Mouse (Mus musculus) layer of hippocampus, adult 18-20 months (tissue): ENCODE results near the gene Krt9. TPM values are rescaled to one million over a fixed set of nuclear protein-coding genes. Genes with fewer than 3 reads are reported as not detected.
"Not testable (repeated sequence)": the region's sequence is repeated elsewhere in the genome, so short reads cannot be mapped to it uniquely, and the experiment has no call there.

Source experiments
- DNase-seq, 2 experiments: peaks; one replicate each; pipeline ENCODE4 v3.0.0; 2022; ENCODE audit warnings: low spot score in 2 of 2
- long read RNA-seq: library from polyadenylated mRNA; stranded (forward); transcript quantifications from one replicate; pipeline ENCODE4 v2.0.0, GENCODE M21; 2021
- total RNA-seq, 2 experiments: library from RNA; stranded (reverse); gene quantifications; 2 replicates each; pipeline ENCODE4 v1.2.3; 2021

Krt9 gene
- total RNA-seq = 1 to 10 TPM; 3.8 to 4.4 TPM
- long read RNA-seq = 0 reads

GRCm38 (mm10) chr11:100192992-100193391 lies at the start of gene Krt9:
Gene Krt9 (minus strand): TSS chr11:100193246.
- DNase-seq = peak; percentile 35 to 46

DNA sequence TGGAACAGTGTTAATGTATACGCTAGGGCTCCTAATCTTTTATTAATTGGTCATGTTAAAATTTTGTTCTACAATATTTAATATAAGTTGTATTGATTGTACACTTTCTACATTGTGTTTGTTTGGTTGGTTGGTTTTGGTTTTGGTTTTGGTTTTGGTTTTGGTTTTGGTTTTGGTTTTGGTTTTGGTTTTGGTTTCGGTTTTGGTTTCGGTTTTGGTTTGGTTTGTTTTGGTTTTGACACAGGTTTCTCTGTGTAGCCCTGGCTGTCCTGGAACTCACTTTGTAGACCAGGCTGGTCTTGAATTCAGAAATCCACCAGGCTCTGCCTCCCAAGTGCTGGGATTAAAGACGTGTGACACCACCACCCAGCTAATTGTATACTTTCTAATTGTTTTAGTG lies 47.2 kb upstream of the Krt9 start:
- DNase-seq = not testable (repeated sequence)

DNA sequence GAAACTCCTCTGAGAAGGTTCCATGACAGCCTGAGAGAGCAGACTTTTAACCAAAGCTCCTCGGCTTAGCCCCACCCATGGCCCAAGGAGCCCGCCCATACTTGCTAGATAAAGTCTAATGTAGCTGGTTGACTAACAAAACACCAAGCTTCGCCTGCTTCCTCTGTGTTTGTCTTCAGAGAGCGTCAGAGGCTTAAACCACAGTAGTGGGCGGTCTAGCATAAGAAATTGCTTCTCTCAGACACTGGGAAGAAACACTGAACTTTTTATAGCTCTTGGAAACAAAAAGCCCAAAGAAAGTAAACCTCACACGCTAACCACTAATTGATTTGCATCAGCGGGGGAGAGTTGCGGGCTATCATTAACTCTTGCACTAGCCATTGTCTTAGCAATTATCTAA lies 28.7 kb upstream of the Krt9 start:
- no peak for DNase-seq

DNA sequence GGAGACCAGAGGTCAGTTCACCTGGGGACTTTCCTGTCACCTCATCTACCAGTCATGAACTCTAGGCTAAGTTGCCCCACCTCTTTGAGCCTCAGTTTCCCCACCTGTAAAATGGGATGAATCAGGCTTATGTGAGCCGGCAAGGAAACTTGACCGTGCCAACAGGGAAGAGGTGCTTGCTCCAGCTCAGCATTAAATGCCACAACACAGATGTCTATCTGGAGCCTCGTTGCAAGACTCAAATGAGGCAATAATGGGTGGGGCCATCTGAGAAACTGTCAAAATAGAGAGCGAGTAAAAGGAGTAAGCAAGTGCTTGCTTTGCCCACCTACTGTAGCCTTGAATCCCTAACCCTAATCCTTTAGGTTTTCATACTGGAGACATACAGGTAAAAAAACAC lies 26.3 kb upstream of the Krt9 start:
- no peak for DNase-seq

GRCm38 (mm10) chr11:100208542-100208941 lies 15.5 kb upstream of the Krt9 start:
- no peak for DNase-seq

- DNase-seq = no peak
Observed at GRCm38 (mm10) chr11:100207498-100207897, 14.5 kb upstream of the Krt9 start, which contains the start of gene Krt14. Gene Krt14 (minus strand): TSS chr11:100207548.

- no peak for DNase-seq
Observed at GRCm38 (mm10) chr11:100203448-100203847, 10.4 kb upstream of the Krt9 start.

DNA sequence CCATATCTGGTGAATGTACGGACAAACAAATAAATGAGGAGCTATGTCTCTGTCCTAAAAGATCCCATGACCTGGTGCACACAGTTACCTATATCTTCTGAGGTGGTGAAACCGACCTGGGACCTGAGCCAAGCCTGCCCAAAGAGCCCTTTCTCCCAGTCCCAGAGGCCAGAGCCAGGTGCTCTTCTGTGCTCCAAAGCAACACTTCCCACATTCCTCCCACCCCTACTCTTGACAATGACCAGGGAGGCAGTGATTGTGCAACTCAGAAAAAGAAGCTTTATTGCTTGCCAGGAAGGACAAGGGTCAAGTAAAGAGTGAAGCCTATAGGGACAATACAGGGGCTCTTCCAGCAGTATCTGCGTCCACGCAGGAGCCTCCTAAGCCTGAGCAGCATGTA lies 9.9 kb upstream of the Krt9 start:
- no peak for DNase-seq

- peak; percentile 22 to 53 for DNase-seq
Observed at GRCm38 (mm10) chr11:100200104-100200820, 7.2 kb upstream of the Krt9 start.

DNA sequence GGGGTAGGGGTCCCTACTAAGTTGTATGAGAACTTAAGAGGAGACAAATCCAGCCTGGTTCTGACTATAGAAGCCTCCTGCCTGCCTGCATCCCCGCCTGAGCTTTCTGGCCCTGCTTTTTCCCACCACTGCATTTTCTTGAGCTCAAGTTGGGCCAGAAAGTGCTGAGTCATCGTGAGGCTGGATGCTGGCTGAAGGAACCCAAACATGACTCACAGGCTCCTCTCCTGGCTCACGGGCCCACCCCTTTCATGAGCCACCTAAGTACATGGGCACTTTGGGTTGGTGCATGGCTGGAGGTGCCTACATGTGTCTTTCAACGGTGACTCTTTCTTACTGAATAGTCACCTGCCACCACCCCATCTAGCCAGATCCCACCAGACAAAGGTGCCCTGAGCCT lies 5.6 kb upstream of the Krt9 start:
- DNase-seq = peak in 1 of 2 experiments; percentile 24

DNA sequence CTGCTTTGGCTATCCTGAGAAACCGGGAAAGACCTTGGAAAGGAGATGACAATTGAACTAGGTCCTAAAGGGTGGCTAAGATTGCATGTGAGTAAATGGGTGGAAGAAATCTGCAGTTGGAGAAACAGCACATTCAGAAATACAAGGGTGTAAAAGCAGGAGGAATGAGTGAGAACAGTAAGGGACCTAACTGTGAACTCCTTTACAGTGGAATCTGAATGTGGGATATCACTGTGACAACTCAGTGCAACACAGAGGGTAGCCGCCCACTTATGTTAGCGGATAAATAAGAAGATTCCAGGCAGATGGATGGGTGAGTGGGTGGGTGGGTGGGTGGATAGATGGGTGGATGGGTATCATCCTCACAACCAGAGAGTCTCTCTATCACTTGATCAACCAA lies 1.2 kb downstream of the Krt9 start:
- no peak for DNase-seq

DNA sequence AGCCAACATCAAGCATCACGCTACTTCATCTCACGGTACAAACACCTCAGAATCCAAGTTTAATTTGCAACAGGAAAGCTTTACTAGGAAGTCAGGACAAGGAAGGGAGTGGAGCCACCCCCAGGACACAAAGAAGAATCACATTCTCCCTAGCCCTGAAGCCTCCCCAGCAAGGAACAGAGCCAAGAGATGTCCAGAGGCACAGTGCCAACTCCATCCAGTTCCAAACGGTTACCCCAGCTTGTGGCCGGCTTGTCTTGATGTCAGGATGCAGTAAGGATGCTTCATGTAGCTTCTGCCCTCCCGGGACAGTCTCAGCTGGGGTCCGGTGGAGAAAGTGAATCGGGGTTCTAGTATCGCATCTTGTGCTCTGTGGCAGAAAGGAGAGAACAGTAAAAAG lies 6.3 kb downstream of the Krt9 start:
- DNase-seq = no peak

DNA sequence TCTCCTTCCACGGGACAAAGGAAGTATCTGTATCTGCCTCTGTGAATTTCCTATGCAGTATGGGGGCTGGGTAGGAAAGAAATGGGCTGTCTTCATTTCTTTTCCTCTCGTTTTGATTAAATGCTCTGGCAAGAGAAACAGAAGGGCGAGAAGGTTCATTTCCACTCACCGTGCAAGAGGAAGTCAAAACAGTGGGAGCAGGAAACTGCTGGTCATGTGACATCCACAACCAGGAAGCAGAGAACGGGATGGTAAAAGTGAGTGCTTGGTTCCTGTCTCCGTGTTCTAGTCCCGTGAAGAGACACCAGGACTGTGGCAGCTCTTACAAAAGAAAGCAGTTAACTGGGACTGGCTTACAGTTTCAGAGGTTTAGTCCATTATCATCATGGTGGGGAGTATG lies 11.3 kb downstream of the Krt9 start:
- no peak for DNase-seq

DNA sequence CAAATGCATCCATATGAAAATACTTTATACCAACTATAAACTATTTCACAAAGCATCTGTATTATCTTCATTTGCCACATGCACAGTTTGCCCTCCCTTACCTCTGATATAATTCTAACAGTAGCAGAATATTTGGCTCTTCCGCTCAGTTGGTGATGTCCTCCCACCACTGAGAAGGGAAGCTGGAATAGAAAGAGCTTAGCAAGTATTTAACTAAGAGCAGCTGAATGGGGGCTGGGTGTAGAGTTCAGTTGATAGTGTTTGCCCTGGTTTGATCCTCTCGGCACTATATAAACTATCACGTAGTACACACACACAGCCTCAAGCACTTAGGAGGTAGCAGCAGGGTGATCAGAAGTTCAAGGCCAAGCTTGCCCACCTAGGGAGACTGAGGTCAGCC lies 13.8 kb downstream of the Krt9 start:
- DNase-seq = peak in 1 of 2 experiments; percentile 50

DNA sequence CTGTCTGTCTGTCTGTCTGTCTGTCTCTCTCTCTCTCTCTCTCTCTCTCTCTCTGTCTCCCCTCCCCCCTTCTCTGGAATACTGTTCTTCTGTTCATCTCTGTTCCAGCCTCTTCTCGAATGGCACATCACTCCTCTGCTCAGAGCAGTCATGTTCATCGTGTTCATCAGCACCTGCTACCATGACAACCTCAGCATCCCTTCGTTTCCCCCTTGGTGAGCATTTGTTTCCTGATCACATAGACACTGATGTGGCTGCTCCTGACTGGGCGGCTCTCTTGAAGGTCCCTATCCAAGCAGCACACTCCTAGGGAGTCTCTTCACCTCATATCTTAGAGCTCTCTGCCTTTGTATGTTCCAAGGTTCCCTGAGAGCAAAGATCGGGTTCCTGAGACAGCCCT lies 14.7 kb downstream of the Krt9 start:
- DNase-seq = peak in 1 of 2 experiments; percentile 48

DNA sequence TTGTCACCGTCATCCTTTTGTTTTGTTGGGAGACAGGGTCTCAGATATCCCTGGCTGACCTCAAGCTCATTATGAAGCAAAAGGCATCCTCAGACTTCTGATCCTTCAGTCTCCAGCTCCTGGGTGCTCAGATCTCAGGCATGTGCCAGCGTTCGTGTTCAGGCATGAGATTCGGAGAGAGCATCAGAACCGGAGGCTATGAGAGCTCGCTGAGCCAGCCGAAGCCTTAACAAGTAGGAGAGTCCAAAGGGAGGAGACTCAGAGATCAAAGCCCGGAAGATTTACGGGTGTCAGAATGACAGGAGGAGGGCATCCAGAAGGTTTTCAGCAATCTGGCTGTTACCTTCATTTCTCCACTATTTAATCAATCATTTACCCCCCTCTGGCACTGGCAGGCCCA lies 16.3 kb downstream of the Krt9 start:
- DNase-seq = no peak

DNA sequence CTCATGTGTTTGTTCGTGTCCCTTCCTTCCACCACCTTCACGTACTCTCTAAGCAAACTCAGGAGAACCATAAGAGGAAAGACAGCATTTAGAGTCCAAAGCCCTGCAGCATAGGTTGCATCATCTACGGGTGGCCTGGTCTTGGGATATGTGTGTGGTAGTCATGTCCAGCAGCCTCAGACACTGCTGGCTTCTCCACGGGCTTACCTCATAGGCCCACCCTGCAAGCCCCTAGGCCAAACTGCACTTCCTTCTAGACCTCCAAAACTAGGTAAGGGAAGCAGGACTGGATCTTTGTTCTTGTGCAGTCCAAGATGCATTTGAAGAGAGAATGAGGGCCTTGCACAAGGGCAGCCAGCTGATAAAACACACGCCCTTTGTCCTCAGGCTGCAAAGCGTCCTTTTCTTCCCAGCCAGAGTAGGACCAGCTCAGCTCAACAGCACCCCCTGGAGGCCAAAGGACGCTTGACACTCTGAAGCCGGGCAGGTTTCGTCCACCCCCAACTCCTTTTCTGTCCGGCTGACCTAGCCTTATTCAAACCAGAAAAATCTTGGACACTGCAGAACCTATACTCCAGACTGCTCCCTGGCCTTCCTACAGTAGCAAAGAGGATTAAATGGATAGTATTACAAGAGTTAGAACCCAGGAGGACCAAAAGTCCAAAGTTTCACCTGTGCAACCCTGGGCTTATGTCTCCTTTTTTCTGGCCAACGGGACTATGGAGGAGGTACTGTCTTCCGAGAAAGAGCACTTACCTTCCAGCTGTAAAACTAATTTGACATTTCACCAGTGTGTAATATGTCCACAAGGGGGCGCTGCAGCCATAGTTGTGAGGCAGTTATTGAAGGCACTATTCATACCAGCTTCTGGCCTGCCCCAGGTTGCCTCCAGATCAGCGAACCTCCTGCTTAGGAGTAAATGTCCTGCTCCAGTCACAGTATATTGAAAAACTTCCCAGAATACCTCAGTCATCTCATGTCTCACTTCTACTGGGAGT lies 24.0 kb downstream of the Krt9 start:
- DNase-seq = peak; percentile 36 to 88

DNA sequence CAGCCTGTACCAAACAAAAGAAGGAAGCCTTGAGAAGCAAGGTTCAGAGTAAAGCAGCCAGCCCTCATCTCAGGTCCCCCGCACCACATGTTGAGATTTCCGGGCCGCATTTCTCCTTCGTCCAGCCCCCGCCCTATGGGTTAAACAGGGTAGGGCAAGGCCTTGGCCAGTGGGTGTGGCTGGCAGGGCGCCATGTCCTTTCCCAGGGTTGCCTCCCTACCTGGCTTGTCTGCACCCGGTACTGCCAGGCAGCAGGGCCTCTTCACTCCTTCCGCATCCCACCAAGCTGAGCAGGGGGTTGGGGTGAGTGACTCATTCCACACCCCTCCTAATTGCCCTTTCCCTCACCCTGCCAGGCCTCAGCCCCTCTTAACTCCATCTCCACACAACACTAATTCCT lies 25.0 kb downstream of the Krt9 start:
- DNase-seq = no peak

- no peak for DNase-seq
Observed at GRCm38 (mm10) chr11:100164392-100164791, 28.7 kb downstream of the Krt9 start.

- no peak for DNase-seq
Observed at GRCm38 (mm10) chr11:100157908-100158477, 35.1 kb downstream of the Krt9 start.

- DNase-seq = no peak
Observed at GRCm38 (mm10) chr11:100157331-100157730, 35.7 kb downstream of the Krt9 start.
